9 mouse cellular contexts compared by ENCODE assay signal in genomic region chr12:111726122-111726463, GRCm38 (mm10). TPM values are rescaled to one million over a fixed set of nuclear protein-coding genes. Genes with fewer than 3 reads are reported as not detected.
DNase-seq lines count a peak whose midpoint lies in the region; ATAC-seq and TF ChIP-seq lines count a peak whose summit lies in the region.
"Had no signal": no experiment of that assay in that cellular context is flagged by ENCODE, and none has a peak within 500 bp of the region (broad histone marks: within the 10 kb centered on the region; RNA-seq: fewer than 3 reads in every experiment).

No protein-coding gene starts in this region.

- peaks cover 68% of the 10 kb centered on the region for H3K36me3 ChIP-seq in hindbrain, embryonic 10.5 days
- no peaks in the 10 kb centered on the region for H3K36me3 ChIP-seq in hindbrain, embryonic 11.5 days (ENCODE audit: control insufficient read depth, insufficient read depth, low read length)
- H3K36me3 ChIP-seq in embryonic facial prominence, embryonic 14.5 days (ENCODE audit: control insufficient read depth, insufficient read depth, low read length): peaks cover 32% of the 10 kb centered on the region
- H3K36me3 ChIP-seq in heart, embryonic 15.5 days: peaks cover 21% of the 10 kb centered on the region
- H3K36me3 ChIP-seq in thymus, adult 2 months (ENCODE audit: control insufficient read depth, insufficient read depth, low read length): 0 out of 2 replicates have a peak, but pooled peaks cover 3% of the 10 kb centered on the region

- H3K27ac ChIP-seq in hindbrain, embryonic 10.5 days: peak overlapping the region; percentile 82
- no peak overlapping the region for H3K27ac ChIP-seq in hindbrain, embryonic 11.5 days (ENCODE audit: low read depth, low read length)
- no peak overlapping the region; the same call in 1 of the 2 replicates for H3K27ac ChIP-seq in embryonic facial prominence, embryonic 14.5 days (replicated peaks; ENCODE audit: low read depth, low read length)
- peak overlapping the region; percentile 70 for H3K27ac ChIP-seq in heart, embryonic 15.5 days
- no peak overlapping the region for H3K27ac ChIP-seq in thymus, adult 2 months (ENCODE audit: control insufficient read depth, insufficient read depth, low read length)

- no peak overlapping the region for H3K9ac ChIP-seq in hindbrain, embryonic 11.5 days (ENCODE audit: low read depth, low read length)
- H3K9ac ChIP-seq in embryonic facial prominence, embryonic 14.5 days (ENCODE audit: low read depth, low read length): no peak overlapping the region
- H3K9ac ChIP-seq in heart, embryonic 15.5 days: no peak overlapping the region

- no peaks in the 10 kb centered on the region for H3K9me3 ChIP-seq in hindbrain, embryonic 10.5 days
- H3K9me3 ChIP-seq in hindbrain, embryonic 11.5 days (ENCODE audit: control insufficient read depth, low read length): no peaks in the 10 kb centered on the region
- H3K9me3 ChIP-seq in embryonic facial prominence, embryonic 14.5 days (ENCODE audit: control insufficient read depth, low read length): no peaks in the 10 kb centered on the region
- H3K9me3 ChIP-seq in heart, embryonic 15.5 days (replicated peaks): no peaks in the 10 kb centered on the region

- no peaks in the 10 kb centered on the region for H3K27me3 ChIP-seq in hindbrain, embryonic 10.5 days (ENCODE audit: insufficient read depth, poor library complexity, severe bottlenecking)
- no peaks in the 10 kb centered on the region for H3K27me3 ChIP-seq in hindbrain, embryonic 11.5 days (ENCODE audit: control insufficient read depth, insufficient read depth, low read length)
- no peaks in the 10 kb centered on the region for H3K27me3 ChIP-seq in embryonic facial prominence, embryonic 14.5 days (replicated peaks; ENCODE audit: control insufficient read depth, insufficient read depth, low read length)
- H3K27me3 ChIP-seq in heart, embryonic 15.5 days: no peaks in the 10 kb centered on the region
- no peaks in the 10 kb centered on the region for H3K27me3 ChIP-seq in thymus, adult 2 months (ENCODE audit: control insufficient read depth, insufficient read depth, low read length)

- H3K4me2 ChIP-seq in hindbrain, embryonic 11.5 days (replicated peaks; ENCODE audit: low read depth, low read length): no peak overlapping the region
- H3K4me2 ChIP-seq in embryonic facial prominence, embryonic 14.5 days (ENCODE audit: low read depth, low read length): no peak overlapping the region
- no peak overlapping the region; the same call in 1 of the 2 replicates for H3K4me2 ChIP-seq in heart, embryonic 15.5 days

- no peak for TF ChIP-seq POLR2A in thymus, adult 2 months (IDR thresholded peaks at IDR 0.05; ENCODE audit: control insufficient read depth, extremely low read depth, insufficient read depth, low read length, poor library complexity)

- WGBS in hindbrain, embryonic 10.5 days: 64% methylated on average over 4 of the region's 4 CpGs
- 64% methylated on average over 4 of the region's 4 CpGs for WGBS in hindbrain, embryonic 11.5 days
- WGBS in embryonic facial prominence, embryonic 14.5 days: 75% methylated on average over 4 of the region's 4 CpGs
- 55% methylated on average over 4 of the region's 4 CpGs for WGBS in heart, embryonic 15.5 days
- 53% methylated on average over 4 of the region's 4 CpGs for WGBS in thymus, adult 2 months

- H3K4me3 ChIP-seq in hindbrain, embryonic 10.5 days: no peak overlapping the region
- no peak overlapping the region for H3K4me3 ChIP-seq in hindbrain, embryonic 11.5 days (ENCODE audit: low read depth, low read length)
- H3K4me3 ChIP-seq in embryonic facial prominence, embryonic 14.5 days (ENCODE audit: low read depth, low read length): no peak overlapping the region
- H3K4me3 ChIP-seq in heart, embryonic 15.5 days: no peak overlapping the region
- no peak overlapping the region for H3K4me3 ChIP-seq in thymus, adult 2 months (ENCODE audit: control insufficient read depth, insufficient read depth, low read length)

- no peak for TF ChIP-seq CTCF in thymus, adult 2 months (IDR thresholded peaks at IDR 0.05; ENCODE audit: borderline replicate concordance, control insufficient read depth, extremely low read depth, insufficient read depth, low read length, poor library complexity)

- no peak for ATAC-seq in hindbrain, embryonic 11.5 days (ENCODE audit: low FRiP score)
- ATAC-seq in embryonic facial prominence, embryonic 14.5 days (ENCODE audit: low read depth): peak; percentile 45; the same call in 1 of the 2 replicates
- ATAC-seq in heart, embryonic 15.5 days (replicated peaks; ENCODE audit: insufficient number of reproducible peaks, insufficient read depth, low FRiP score, low read depth): peak; percentile 28; the same call in 1 of the 2 replicates

- intact Hi-C loops in left cerebral cortex, postnatal 10 days (cut with DNase I): no loop called here

- no peak for DNase-seq in hindbrain, embryonic 10.5 days (ENCODE audit: low spot score)
- no peak for DNase-seq in hindbrain, embryonic 11.5 days (ENCODE audit: low spot score)
- no peak for DNase-seq in embryonic facial prominence, embryonic 14.5 days (ENCODE audit: low spot score)
- DNase-seq in left cerebral cortex, postnatal 10 days (ENCODE audit: extremely low spot score in 1 of 2, low spot score in 2 of 2): peak; percentile 44 to 77
- DNase-seq in right cerebral cortex, postnatal 36 days (ENCODE audit: low spot score in 2 of 2): peak; percentile 47 to 59
- DNase-seq in thymus, adult 2 months: no peak
- no peak for DNase-seq in adrenal gland, postnatal 25 days

- peaks cover 24% of the 10 kb centered on the region for H3K4me1 ChIP-seq in hindbrain, embryonic 10.5 days (replicated peaks)
- no peaks in the 10 kb centered on the region; the same call in 1 of the 2 replicates for H3K4me1 ChIP-seq in hindbrain, embryonic 11.5 days (replicated peaks; ENCODE audit: control insufficient read depth, insufficient read depth, low read length)
- H3K4me1 ChIP-seq in embryonic facial prominence, embryonic 14.5 days (ENCODE audit: control insufficient read depth, insufficient read depth, low read length): no peaks in the 10 kb centered on the region
- H3K4me1 ChIP-seq in heart, embryonic 15.5 days (replicated peaks): peaks cover 14% of the 10 kb centered on the region
- 0 out of 2 replicates have a peak, but pooled peaks cover 2% of the 10 kb centered on the region for H3K4me1 ChIP-seq in thymus, adult 2 months (replicated peaks; ENCODE audit: control insufficient read depth, insufficient read depth, low read length)

RNA-seq across cellular contexts. Expression of gene Apopt1, which starts 13.0 kb away (rescaled TPM):
- polyA plus RNA-seq in hindbrain, embryonic 10.5 days (2016; fragmentation: Nextera tagmentation; extraction: Ambion mirVana): 55.3 and 59.2 TPM in 2 replicates
- 52.5 and 54.2 TPM in 2 replicates for polyA plus RNA-seq in hindbrain, embryonic 11.5 days (2014; fragmentation: Nextera tagmentation; extraction: Ambion mirVana)
- 46.6 and 48.0 TPM in 2 replicates for polyA plus RNA-seq in embryonic facial prominence, embryonic 14.5 days (2014; fragmentation: Nextera tagmentation; extraction: Ambion mirVana)
- 41.3 and 41.5 TPM in 2 replicates for polyA plus RNA-seq in heart, embryonic 15.5 days (2015; fragmentation: Nextera tagmentation; extraction: Ambion mirVana)
- 10 to 100 TPM; 37.9 to 38.6 TPM for total RNA-seq in left cerebral cortex, postnatal 10 days (2021)
- 32.3 and 38.8 TPM in 2 replicates for polyA plus RNA-seq in thymus, adult 2 months (2012; rRNA removed)
- total RNA-seq in adrenal gland, postnatal 25 days (2021): 69.6 and 71.2 TPM in 2 replicates

RNA-seq across cellular contexts. Expression of gene Bag5, which starts 13.0 kb away (rescaled TPM):
- 53.5 and 53.6 TPM in 2 replicates for polyA plus RNA-seq in hindbrain, embryonic 10.5 days (2016; fragmentation: Nextera tagmentation; extraction: Ambion mirVana)
- polyA plus RNA-seq in hindbrain, embryonic 11.5 days (2014; fragmentation: Nextera tagmentation; extraction: Ambion mirVana): 61.5 and 63.3 TPM in 2 replicates
- polyA plus RNA-seq in embryonic facial prominence, embryonic 14.5 days (2014; fragmentation: Nextera tagmentation; extraction: Ambion mirVana): 59.0 and 61.5 TPM in 2 replicates
- polyA plus RNA-seq in heart, embryonic 15.5 days (2015; fragmentation: Nextera tagmentation; extraction: Ambion mirVana): 36.2 and 39.9 TPM in 2 replicates
- total RNA-seq in left cerebral cortex, postnatal 10 days (2021): 10 to 100 TPM; 40.6 to 43.2 TPM
- polyA plus RNA-seq in thymus, adult 2 months (2012; rRNA removed): 12.8 and 16.6 TPM in 2 replicates
- total RNA-seq in adrenal gland, postnatal 25 days (2021): 34.8 and 36.2 TPM in 2 replicates

RNA-seq across cellular contexts. Expression of gene Klc1, which starts 32.6 kb away (rescaled TPM):
- polyA plus RNA-seq in hindbrain, embryonic 10.5 days (2016; fragmentation: Nextera tagmentation; extraction: Ambion mirVana): 192 and 303 TPM in 2 replicates
- polyA plus RNA-seq in hindbrain, embryonic 11.5 days (2014; fragmentation: Nextera tagmentation; extraction: Ambion mirVana): 345 and 366 TPM in 2 replicates
- polyA plus RNA-seq in embryonic facial prominence, embryonic 14.5 days (2014; fragmentation: Nextera tagmentation; extraction: Ambion mirVana): 128 and 137 TPM in 2 replicates
- 105 and 126 TPM in 2 replicates for polyA plus RNA-seq in heart, embryonic 15.5 days (2015; fragmentation: Nextera tagmentation; extraction: Ambion mirVana)
- 100 to 1,000 TPM; 901 to 907 TPM for total RNA-seq in left cerebral cortex, postnatal 10 days (2021)
- 79.5 and 85.0 TPM in 2 replicates for polyA plus RNA-seq in thymus, adult 2 months (2012; rRNA removed)
- 118 and 144 TPM in 2 replicates for total RNA-seq in adrenal gland, postnatal 25 days (2021)

RNA-seq across cellular contexts. Expression of gene Trmt61a, which starts 48.2 kb away (rescaled TPM):
- polyA plus RNA-seq in hindbrain, embryonic 10.5 days (2016; fragmentation: Nextera tagmentation; extraction: Ambion mirVana): 15.1 and 16.2 TPM in 2 replicates
- 4.5 and 5.0 TPM in 2 replicates for polyA plus RNA-seq in hindbrain, embryonic 11.5 days (2014; fragmentation: Nextera tagmentation; extraction: Ambion mirVana)
- polyA plus RNA-seq in embryonic facial prominence, embryonic 14.5 days (2014; fragmentation: Nextera tagmentation; extraction: Ambion mirVana): 5.8 and 7.9 TPM in 2 replicates
- polyA plus RNA-seq in heart, embryonic 15.5 days (2015; fragmentation: Nextera tagmentation; extraction: Ambion mirVana): 6.1 and 9.0 TPM in 2 replicates
- total RNA-seq in left cerebral cortex, postnatal 10 days (2021): 10 to 100 TPM; 19.2 to 19.5 TPM
- 40.4 and 47.2 TPM in 2 replicates for polyA plus RNA-seq in thymus, adult 2 months (2012; rRNA removed)
- total RNA-seq in adrenal gland, postnatal 25 days (2021): 9.6 and 11.0 TPM in 2 replicates

RNA-seq across cellular contexts. Expression of gene Ckb, which starts 54.0 kb away (rescaled TPM):
- 2,059 and 2,773 TPM in 2 replicates for polyA plus RNA-seq in hindbrain, embryonic 10.5 days (2016; fragmentation: Nextera tagmentation; extraction: Ambion mirVana)
- 2,103 and 2,160 TPM in 2 replicates for polyA plus RNA-seq in hindbrain, embryonic 11.5 days (2014; fragmentation: Nextera tagmentation; extraction: Ambion mirVana)
- polyA plus RNA-seq in embryonic facial prominence, embryonic 14.5 days (2014; fragmentation: Nextera tagmentation; extraction: Ambion mirVana): 206 and 208 TPM in 2 replicates
- polyA plus RNA-seq in heart, embryonic 15.5 days (2015; fragmentation: Nextera tagmentation; extraction: Ambion mirVana): 315 and 319 TPM in 2 replicates
- 1,000 to 10,000 TPM in 1 of 2 experiments, 100 to 1,000 TPM in 1; 966 to 1,046 TPM for total RNA-seq in left cerebral cortex, postnatal 10 days (2021)
- polyA plus RNA-seq in thymus, adult 2 months (2012; rRNA removed): 107 and 119 TPM in 2 replicates
- total RNA-seq in adrenal gland, postnatal 25 days (2021): 24.3 and 27.3 TPM in 2 replicates
- total RNA-seq: MEL had no signal

Comparison
In these comparisons a context has a peak if more than half of its experiments do, and no peak if none do; other contexts are left out.
1. H3K27ac ChIP-seq: peak in hindbrain, embryonic 10.5 days (single experiment) and heart, embryonic 15.5 days (single experiment); none in hindbrain, embryonic 11.5 days (single experiment), embryonic facial prominence, embryonic 14.5 days (single experiment) and thymus, adult 2 months (single experiment).
2. DNase-seq: peak in left cerebral cortex, postnatal 10 days (2 of 2) and right cerebral cortex, postnatal 36 days (2 of 2); none in hindbrain, embryonic 10.5 days (single experiment), hindbrain, embryonic 11.5 days (single experiment), embryonic facial prominence, embryonic 14.5 days (single experiment), thymus, adult 2 months (single experiment) and adrenal gland, postnatal 25 days (single experiment).